Mouse (Mus musculus): ENCODE results near the gene Nqo1. TPM values are rescaled to one million over a fixed set of nuclear protein-coding genes. Genes with fewer than 3 reads are reported as not detected.

Gene Nqo1
- polyA plus RNA-seq, 1 experiment: 137 TPM

- no peak overlapping the region for H3K27ac ChIP-seq (ENCODE audit: insufficient read depth, low read length)
- H3K4me1 ChIP-seq (ENCODE audit: control insufficient read depth, insufficient read depth, low read length): no peaks in the 10 kb centered on the region
- TF ChIP-seq CTCF (IDR thresholded peaks at IDR 0.05; ENCODE audit: borderline replicate concordance, insufficient read depth, low read length) (no peak), POLR2A (IDR thresholded peaks at IDR 0.05; ENCODE audit: low read depth, low read length) (no peak)
- H3K4me3 ChIP-seq (ENCODE audit: insufficient read depth, low read length): no peak overlapping the region
These were observed 9.5 kb upstream of the Nqo1 start for GRCm38 (mm10) chr8:107412552-107412951.

DNA sequence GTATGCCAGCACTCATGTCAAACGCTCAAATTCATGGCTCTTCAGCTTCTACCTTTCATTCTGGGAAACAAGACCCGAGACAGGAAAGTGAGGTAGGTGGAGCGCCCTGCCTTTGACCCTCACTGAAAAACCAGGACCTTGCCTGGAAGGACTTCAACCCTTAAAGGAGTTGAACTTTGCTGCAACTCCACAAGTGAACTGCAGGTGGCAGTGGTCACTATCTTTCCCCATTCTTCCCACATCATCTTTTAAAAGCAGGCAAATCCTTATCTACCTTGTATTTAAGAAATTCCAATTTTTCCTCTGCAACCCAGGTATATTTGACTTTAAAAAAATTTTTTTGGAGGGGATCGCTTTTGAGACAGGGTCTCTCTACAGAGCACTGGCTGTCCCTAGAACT lies 8.4 kb upstream of the Nqo1 start:
- no peaks in the 10 kb centered on the region for H3K4me1 ChIP-seq (ENCODE audit: control insufficient read depth, insufficient read depth, low read length)
- H3K4me3 ChIP-seq (ENCODE audit: insufficient read depth, low read length): no peak overlapping the region
- TF ChIP-seq CTCF (IDR thresholded peaks at IDR 0.05; ENCODE audit: borderline replicate concordance, insufficient read depth, low read length) (no peak), POLR2A (IDR thresholded peaks at IDR 0.05; ENCODE audit: low read depth, low read length) (no peak)
- H3K27ac ChIP-seq (ENCODE audit: insufficient read depth, low read length): no peak overlapping the region

DNA sequence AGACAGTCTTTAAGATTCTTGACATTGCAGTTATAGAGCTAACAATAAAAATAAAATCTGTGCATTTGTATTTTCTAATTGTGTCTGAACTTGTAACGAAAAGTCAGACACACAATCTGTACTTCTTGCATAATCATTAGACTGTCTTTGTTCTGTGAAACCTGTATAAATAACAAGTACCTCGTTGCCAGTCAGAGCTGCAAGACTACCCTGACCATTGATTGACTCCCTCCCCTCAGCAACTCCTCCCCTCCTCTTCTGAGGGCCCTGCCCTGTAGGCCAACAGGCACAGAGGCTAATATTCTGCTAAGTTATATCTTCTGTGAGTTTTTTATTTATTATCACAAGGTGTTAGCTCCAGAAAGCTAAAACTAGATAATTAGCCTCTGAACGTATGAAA lies 2.9 kb upstream of the Nqo1 start:
- Histone ChIP-seq H3K27ac (ENCODE audit: insufficient read depth, low read length) (peak overlapping the region; percentile 88), H3K4me1 (ENCODE audit: control insufficient read depth, insufficient read depth, low read length) (no peaks in the 10 kb centered on the region; the same call in 1 of the 2 replicates), H3K4me3 (ENCODE audit: insufficient read depth, low read length) (no peak overlapping the region)
- TF ChIP-seq POLR2A (IDR thresholded peaks at IDR 0.05; ENCODE audit: low read depth, low read length): no peak
- no peak for TF ChIP-seq CTCF (IDR thresholded peaks at IDR 0.05; ENCODE audit: borderline replicate concordance, insufficient read depth, low read length)

GRCm38 (mm10) chr8:107404057-107404456 lies 1.1 kb upstream of the Nqo1 start:
- H3K27ac ChIP-seq (ENCODE audit: insufficient read depth, low read length): peak overlapping the region; percentile 88
- no peak for TF ChIP-seq POLR2A (IDR thresholded peaks at IDR 0.05; ENCODE audit: low read depth, low read length)
- TF ChIP-seq CTCF (IDR thresholded peaks at IDR 0.05; ENCODE audit: borderline replicate concordance, insufficient read depth, low read length): no peak

GRCm38 (mm10) chr8:107401866-107402265 lies 1.1 kb downstream of the Nqo1 start:
- Histone ChIP-seq H3K27ac (ENCODE audit: insufficient read depth, low read length) (no peak overlapping the region), H3K4me3 (ENCODE audit: insufficient read depth, low read length) (no peak overlapping the region), H3K4me1 (ENCODE audit: control insufficient read depth, insufficient read depth, low read length) (no peaks in the 10 kb centered on the region; the same call in 1 of the 2 replicates)
- no peak for TF ChIP-seq CTCF (IDR thresholded peaks at IDR 0.05; ENCODE audit: borderline replicate concordance, insufficient read depth, low read length)
- TF ChIP-seq POLR2A (IDR thresholded peaks at IDR 0.05; ENCODE audit: low read depth, low read length): no peak

More at GRCm38 (mm10) chr8:107404057-107404456, 1.1 kb upstream of the Nqo1 start:
- H3K4me1 ChIP-seq (ENCODE audit: control insufficient read depth, insufficient read depth, low read length): no peaks in the 10 kb centered on the region; the same call in 1 of the 2 replicates
- no peak overlapping the region for H3K4me3 ChIP-seq (ENCODE audit: insufficient read depth, low read length)

- Histone ChIP-seq H3K27ac (ENCODE audit: insufficient read depth, low read length) (no peak overlapping the region), H3K4me1 (ENCODE audit: control insufficient read depth, insufficient read depth, low read length) (no peaks in the 10 kb centered on the region; the same call in 1 of the 2 replicates), H3K4me3 (ENCODE audit: insufficient read depth, low read length) (no peak overlapping the region)
- TF ChIP-seq CTCF (IDR thresholded peaks at IDR 0.05; ENCODE audit: borderline replicate concordance, insufficient read depth, low read length) (no peak), POLR2A (IDR thresholded peaks at IDR 0.05; ENCODE audit: low read depth, low read length) (no peak)
These were observed 3.5 kb downstream of the Nqo1 start for GRCm38 (mm10) chr8:107399495-107399894.

GRCm38 (mm10) chr8:107397665-107398064 lies 5.3 kb downstream of the Nqo1 start:
- Histone ChIP-seq H3K27ac (ENCODE audit: insufficient read depth, low read length) (no peak overlapping the region), H3K4me3 (ENCODE audit: insufficient read depth, low read length) (no peak overlapping the region), H3K4me1 (ENCODE audit: control insufficient read depth, insufficient read depth, low read length) (no peaks in the 10 kb centered on the region)

DNA sequence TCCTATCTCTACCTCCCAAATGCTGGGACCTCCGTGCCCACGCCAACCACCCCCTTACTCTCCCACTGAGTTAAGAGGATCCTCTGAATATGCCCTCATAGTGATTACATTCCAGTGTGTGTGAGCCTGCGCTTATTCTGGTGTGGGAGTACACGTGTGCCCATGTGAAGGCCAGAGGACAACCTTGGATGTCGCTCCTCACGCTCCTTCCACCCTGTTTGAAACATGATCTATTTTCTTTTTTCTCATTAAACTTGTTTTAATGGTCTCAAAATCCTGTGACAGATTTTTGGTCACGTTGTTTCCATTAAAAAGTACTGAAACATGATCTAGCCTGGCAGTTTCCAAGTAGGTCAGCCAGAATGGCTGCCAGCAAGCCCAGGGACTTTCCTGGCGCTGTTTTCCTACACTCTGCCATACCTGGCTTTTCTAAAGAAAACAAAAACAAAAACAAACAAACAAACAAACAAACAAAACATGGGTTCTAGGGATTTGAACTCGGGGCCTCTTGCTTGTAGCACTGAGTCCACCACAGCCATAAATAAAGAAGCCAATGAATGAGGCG lies 6.8 kb downstream of the Nqo1 start:
- Histone ChIP-seq H3K27ac (ENCODE audit: insufficient read depth, low read length) (no peak overlapping the region), H3K4me1 (ENCODE audit: control insufficient read depth, insufficient read depth, low read length) (no peaks in the 10 kb centered on the region), H3K4me3 (ENCODE audit: insufficient read depth, low read length) (no peak overlapping the region)
- no peak for TF ChIP-seq CTCF (IDR thresholded peaks at IDR 0.05; ENCODE audit: borderline replicate concordance, insufficient read depth, low read length)
- TF ChIP-seq POLR2A (IDR thresholded peaks at IDR 0.05; ENCODE audit: low read depth, low read length): no peak

More at GRCm38 (mm10) chr8:107397665-107398064, 5.3 kb downstream of the Nqo1 start:
- TF ChIP-seq POLR2A (IDR thresholded peaks at IDR 0.05; ENCODE audit: low read depth, low read length) (no peak), CTCF (IDR thresholded peaks at IDR 0.05; ENCODE audit: borderline replicate concordance, insufficient read depth, low read length) (no peak)

DNA sequence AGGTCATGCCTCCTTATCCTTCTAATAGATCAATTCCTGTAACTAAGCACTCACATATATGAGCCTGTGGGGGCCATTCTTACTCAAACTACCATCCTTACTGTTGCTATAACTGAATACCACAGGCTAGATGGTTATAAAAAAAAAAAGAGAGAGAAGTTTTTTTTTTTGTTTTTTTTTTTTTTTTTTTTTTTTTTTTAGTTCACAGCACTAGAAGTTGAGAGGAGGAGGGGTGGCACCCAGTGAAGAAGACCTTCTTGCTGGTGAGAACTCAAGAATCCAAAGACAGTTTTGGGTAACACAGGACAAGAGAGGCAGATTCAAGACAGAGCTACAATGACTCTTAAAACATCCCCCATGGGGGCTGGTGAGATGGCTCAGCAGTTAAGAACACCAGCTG lies 7.6 kb downstream of the Nqo1 start:
- Histone ChIP-seq H3K27ac (ENCODE audit: insufficient read depth, low read length) (no peak overlapping the region), H3K4me3 (ENCODE audit: insufficient read depth, low read length) (no peak overlapping the region), H3K4me1 (ENCODE audit: control insufficient read depth, insufficient read depth, low read length) (no peaks in the 10 kb centered on the region)
- TF ChIP-seq POLR2A (IDR thresholded peaks at IDR 0.05; ENCODE audit: low read depth, low read length) (no peak), CTCF (IDR thresholded peaks at IDR 0.05; ENCODE audit: borderline replicate concordance, insufficient read depth, low read length) (no peak)

DNA sequence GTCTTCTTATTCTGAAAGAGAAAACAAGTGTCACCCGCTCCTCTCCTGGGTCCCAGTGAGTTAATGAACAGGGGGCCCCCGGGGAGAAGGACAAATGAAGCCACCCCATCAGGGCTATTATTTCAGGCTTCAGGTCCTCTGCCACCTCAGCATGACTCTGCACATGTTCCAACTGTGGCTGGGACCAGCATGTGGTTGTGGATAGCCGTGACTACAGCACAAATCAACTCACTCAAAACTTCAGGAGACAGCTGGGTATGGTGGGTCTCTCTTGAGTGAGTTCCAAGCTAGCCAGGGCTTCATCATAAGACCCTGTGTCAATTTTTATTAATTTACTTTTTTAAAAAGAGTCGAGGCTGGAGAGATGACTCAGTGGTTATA lies 11.9 kb downstream of the Nqo1 start:
- TF ChIP-seq CTCF (IDR thresholded peaks at IDR 0.05; ENCODE audit: borderline replicate concordance, insufficient read depth, low read length) (no peak), POLR2A (IDR thresholded peaks at IDR 0.05; ENCODE audit: low read depth, low read length) (no peak)
- peaks cover 4% of the 10 kb centered on the region; the same call in 1 of the 2 replicates for H3K4me1 ChIP-seq (ENCODE audit: control insufficient read depth, insufficient read depth, low read length)
- H3K27ac ChIP-seq (ENCODE audit: insufficient read depth, low read length): no peak overlapping the region
- no peak overlapping the region for H3K4me3 ChIP-seq (ENCODE audit: insufficient read depth, low read length)

All from embryonic fibroblast, embryonic 13.5 days (primary cell).